Mouse (Mus musculus): ENCODE measurements around the gene Tespa1.
"Not testable (repeated sequence)": the region's sequence is repeated elsewhere in the genome, so short reads cannot be mapped to it uniquely, and the experiment has no call there.

The Tespa1 gene

GRCm38 (mm10) chr10:130363438-130364164 lies 40.9 kb downstream of the Tespa1 start:
- DNase-seq, result no peak

GRCm38 (mm10) chr10:130364766-130365165 lies 42.1 kb downstream of the Tespa1 start:
- no peak for DNase-seq

GRCm38 (mm10) chr10:130368384-130368783 lies 45.7 kb downstream of the Tespa1 start:
- no peak for DNase-seq

- DNase-seq, result no peak
Observed at GRCm38 (mm10) chr10:130370005-130370682, 47.5 kb downstream of the Tespa1 start.

GRCm38 (mm10) chr10:130371644-130372043 lies 49.0 kb downstream of the Tespa1 start:
- DNase-seq, result no peak

- no peak for DNase-seq
Observed at GRCm38 (mm10) chr10:130372491-130373173, 50.0 kb downstream of the Tespa1 start.

- DNase-seq, result no peak
Observed at GRCm38 (mm10) chr10:130375145-130375544, 52.5 kb downstream of the Tespa1 start.

- DNase-seq, result no peak
Observed at GRCm38 (mm10) chr10:130394232-130394631, 71.6 kb downstream of the Tespa1 start, which contains the start of gene Vmn2r84. Gene Vmn2r84, minus strand, starts transcription at chr10:130394332.

GRCm38 (mm10) chr10:130412167-130412698 lies 89.6 kb downstream of the Tespa1 start:
- not testable (repeated sequence) for DNase-seq

All from lung, adult 18-20 months (tissue).